Mouse (Mus musculus): ENCODE measurements around the gene Mxi1. TPM values are rescaled to one million over a fixed set of nuclear protein-coding genes. Genes with fewer than 3 reads are reported as not detected.

Gene Mxi1
- 10 to 100 TPM; 62.8 to 68.6 TPM for total RNA-seq (2021)
- long read RNA-seq, experiment 1, full-length matches to known transcripts, result 83 of 93 reads
- long read RNA-seq, experiment 1, partial matches to known transcripts, result 0 of 93 reads
- long read RNA-seq, experiment 1, other reads (novel, unspliced or antisense), result 10 of 93 reads
- long read RNA-seq, experiment 2, full-length matches to known transcripts, result 91 of 99 reads
- long read RNA-seq, experiment 2, partial matches to known transcripts, result 1 of 99 reads
- long read RNA-seq, experiment 2, other reads (novel, unspliced or antisense), result 7 of 99 reads

- Histone ChIP-seq H3K27ac (peak within 1 kb of the TSS; percentile 99), H3K4me3 (peak within 1 kb of the TSS; percentile 90)
- TF ChIP-seq CTCF (conservative IDR thresholded peaks at IDR 0.05), result peak; percentile 62
- DNase-seq (ENCODE audit: low spot score in 2 of 2), result peak; percentile 77 to 79
Observed at GRCm38 (mm10) chr19:53310348-53310747, at the start of gene Mxi1. Gene Mxi1 (plus strand): TSS chr19:53310518.

- no peak for TF ChIP-seq CTCF (conservative IDR thresholded peaks at IDR 0.05)
- DNase-seq (ENCODE audit: low spot score in 2 of 2), result no peak
- H3K4me3 ChIP-seq, result no peak overlapping the region
- no peak overlapping the region for H3K27ac ChIP-seq
Observed at GRCm38 (mm10) chr19:53260828-53261227, 49.5 kb upstream of the Mxi1 start.

- DNase-seq (ENCODE audit: low spot score in 2 of 2), result no peak
- Histone ChIP-seq H3K4me3 (no peak overlapping the region), H3K27ac (no peak overlapping the region)
- TF ChIP-seq CTCF (conservative IDR thresholded peaks at IDR 0.05), result no peak
Observed at GRCm38 (mm10) chr19:53262061-53262460, 48.3 kb upstream of the Mxi1 start.

GRCm38 (mm10) chr19:53263859-53264733 is 46.2 kb upstream of the Mxi1 start:
- H3K27ac ChIP-seq, result no peak overlapping the region
- H3K4me3 ChIP-seq, result no peak overlapping the region
- DNase-seq (ENCODE audit: low spot score in 2 of 2), result no peak
- TF ChIP-seq CTCF (conservative IDR thresholded peaks at IDR 0.05), result no peak

- no peak for DNase-seq (ENCODE audit: low spot score in 2 of 2)
- H3K27ac ChIP-seq, result no peak overlapping the region
- H3K4me3 ChIP-seq, result no peak overlapping the region
- TF ChIP-seq CTCF (conservative IDR thresholded peaks at IDR 0.05), result no peak
Observed at GRCm38 (mm10) chr19:53264821-53265727, 45.2 kb upstream of the Mxi1 start.

GRCm38 (mm10) chr19:53267305-53267704 is 43.0 kb upstream of the Mxi1 start:
- no peak for DNase-seq (ENCODE audit: low spot score in 2 of 2)
- Histone ChIP-seq H3K27ac (no peak overlapping the region), H3K4me3 (no peak overlapping the region)
- TF ChIP-seq CTCF (conservative IDR thresholded peaks at IDR 0.05), result no peak

- no peak for DNase-seq (ENCODE audit: low spot score in 2 of 2)
- no peak overlapping the region for H3K27ac ChIP-seq
- no peak for TF ChIP-seq CTCF (conservative IDR thresholded peaks at IDR 0.05)
- H3K4me3 ChIP-seq, result no peak overlapping the region
Observed at GRCm38 (mm10) chr19:53273055-53273722, 37.1 kb upstream of the Mxi1 start.

GRCm38 (mm10) chr19:53273781-53274428 is 36.4 kb upstream of the Mxi1 start:
- H3K4me3 ChIP-seq, result no peak overlapping the region
- no peak for DNase-seq (ENCODE audit: low spot score in 2 of 2)
- no peak for TF ChIP-seq CTCF (conservative IDR thresholded peaks at IDR 0.05)
- no peak overlapping the region for H3K27ac ChIP-seq

GRCm38 (mm10) chr19:53275204-53275603 is 35.1 kb upstream of the Mxi1 start:
- DNase-seq (ENCODE audit: low spot score in 2 of 2), result no peak
- TF ChIP-seq CTCF (conservative IDR thresholded peaks at IDR 0.05), result no peak
- no peak overlapping the region for H3K4me3 ChIP-seq
- no peak overlapping the region for H3K27ac ChIP-seq

- Histone ChIP-seq H3K27ac (no peak overlapping the region), H3K4me3 (no peak overlapping the region)
- TF ChIP-seq CTCF (conservative IDR thresholded peaks at IDR 0.05), result no peak
- DNase-seq (ENCODE audit: low spot score in 2 of 2), result no peak
Observed at GRCm38 (mm10) chr19:53276902-53277707, 33.2 kb upstream of the Mxi1 start.
